Mouse (Mus musculus) gonadal fat pad, adult 2 months (tissue): Measurements from ENCODE around the gene Itgb3. TPM values are rescaled to one million over a fixed set of nuclear protein-coding genes. Genes with fewer than 3 reads are reported as not detected.
"Not testable (repeated sequence)": the region's sequence is repeated elsewhere in the genome, so short reads cannot be mapped to it uniquely, and the experiment has no call there.

Experiments used
- DNase-seq: peaks from one replicate; pipeline ENCODE4 v3.0.0-alpha.2; 2012; ENCODE audit warnings: low read depth
- polyA plus RNA-seq: library from polyadenylated mRNA; depleted of rRNA; stranded (reverse); fragments of >200 nt; gene quantifications from 2 replicates; pipeline ENCODE4 v1.2.3, GENCODE M21; 2012; rRNA removed

The Itgb3 gene
- polyA plus RNA-seq = 3.0 and 3.7 TPM in 2 replicates

DNA sequence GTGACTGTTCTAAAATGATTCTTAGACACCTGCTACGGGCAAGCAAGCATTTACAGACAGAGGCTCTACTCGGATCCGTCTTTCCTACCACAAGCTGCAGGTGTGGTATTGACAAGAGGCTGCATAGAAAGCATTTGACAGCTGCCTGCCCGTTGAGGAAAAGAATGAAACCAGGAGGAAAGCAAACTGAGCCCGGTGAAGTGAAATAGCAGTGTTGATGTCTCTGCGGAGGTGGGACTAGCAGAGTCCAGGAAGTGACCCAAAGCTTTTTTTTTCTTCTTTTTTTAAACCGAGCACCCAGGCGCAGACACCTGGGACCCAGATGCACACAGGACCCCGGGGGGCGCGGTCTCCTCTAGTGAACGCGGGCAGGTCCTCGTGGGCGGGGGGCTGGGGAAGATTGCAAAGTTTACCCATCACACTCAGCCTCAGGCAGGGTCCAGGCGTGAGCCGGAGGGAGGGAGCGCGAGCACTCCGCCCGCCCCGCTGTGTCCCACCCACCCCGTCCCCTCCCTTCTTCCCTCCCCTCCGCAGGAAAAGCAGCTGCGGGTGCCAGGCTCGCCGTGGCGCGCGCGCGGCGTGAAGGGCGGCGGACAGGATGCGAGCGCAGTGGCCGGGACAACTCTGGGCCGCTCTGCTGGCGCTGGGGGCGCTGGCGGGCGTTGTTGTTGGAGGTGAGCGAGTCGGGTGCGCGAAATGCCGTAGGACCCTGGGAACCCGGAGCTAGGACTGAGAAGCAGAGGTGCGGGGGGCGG, at the start of gene Itgb3:
Itgb3 (plus strand) TSS at position 510 of the 755 bp plus-strand sequence.
- no peak for DNase-seq

DNA sequence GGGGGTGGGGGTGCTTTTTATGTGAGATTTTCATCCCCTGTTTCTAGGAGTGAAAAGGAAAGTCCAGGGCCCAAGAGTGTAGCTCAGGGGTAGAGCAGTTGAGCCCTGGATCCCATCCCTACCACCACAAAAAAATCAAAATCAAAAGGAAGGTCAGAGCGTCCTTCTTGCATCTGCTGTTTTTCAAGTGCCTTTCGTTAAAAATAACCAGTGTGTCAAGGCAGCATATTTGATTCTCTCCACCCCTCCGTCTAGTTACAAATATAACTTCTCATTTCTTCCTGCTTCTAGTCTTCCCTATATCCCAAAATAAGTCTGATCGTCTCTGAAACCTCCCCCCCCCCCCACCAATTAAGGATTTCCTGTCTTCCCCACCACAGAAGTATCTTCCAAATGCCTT, 49.7 kb upstream of the Itgb3 start:
- no peak for DNase-seq

DNA sequence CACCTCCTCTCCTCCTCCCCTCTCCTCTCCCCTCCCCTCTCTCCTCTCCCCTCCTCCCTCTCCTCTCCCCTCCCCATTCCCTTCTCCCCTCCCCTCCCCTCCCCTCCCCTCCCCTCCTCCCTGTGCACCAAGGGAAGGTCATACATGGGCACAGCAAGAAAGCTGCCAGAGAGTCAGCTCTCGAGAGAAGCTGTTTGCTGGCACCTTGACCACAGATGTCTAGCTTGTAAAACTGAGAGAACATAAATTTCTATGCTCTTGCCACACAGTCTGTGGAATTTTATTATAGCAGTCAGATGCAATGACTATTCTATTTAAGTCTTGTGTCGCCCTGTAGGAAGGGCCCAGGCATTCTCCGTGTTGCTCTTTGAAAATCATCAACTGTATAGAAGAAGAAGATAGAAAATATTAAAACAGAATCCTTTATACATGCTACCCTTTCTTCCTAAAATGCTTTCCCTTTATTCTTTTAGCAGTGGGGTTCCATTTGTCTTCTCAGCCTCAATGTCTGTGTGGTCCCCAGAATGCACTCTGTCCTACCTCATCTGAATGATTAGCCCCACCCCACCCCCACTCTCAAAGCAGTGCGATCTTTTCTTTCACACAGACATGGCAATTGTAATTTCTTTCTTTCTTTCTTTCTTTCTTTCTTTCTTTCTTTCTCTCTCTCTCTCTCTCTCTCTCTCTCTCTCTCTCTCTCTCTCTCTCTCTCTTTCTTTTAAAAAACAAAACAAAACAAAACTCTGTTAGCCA, 49.0 kb upstream of the Itgb3 start:
- no peak for DNase-seq

DNA sequence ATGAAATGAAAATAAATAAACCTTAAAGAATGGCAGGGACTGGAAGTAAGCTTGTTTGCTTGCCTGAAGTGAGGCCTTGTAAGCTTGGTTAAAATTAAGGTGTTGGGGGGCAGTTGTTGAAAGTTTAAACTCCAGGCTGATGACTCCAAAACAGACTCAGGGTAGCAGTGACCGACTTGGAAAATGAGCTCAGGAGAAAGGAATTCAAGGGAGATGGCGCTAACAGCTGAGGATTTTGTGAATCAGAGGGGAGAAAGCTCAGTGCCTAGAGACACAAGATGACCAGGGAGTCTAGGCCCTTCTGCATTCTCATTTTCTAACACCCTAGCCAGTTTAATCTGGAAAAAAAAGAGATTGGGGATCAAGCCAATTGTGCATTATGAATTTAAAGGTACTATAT, 46.8 kb upstream of the Itgb3 start:
- no peak for DNase-seq

DNA sequence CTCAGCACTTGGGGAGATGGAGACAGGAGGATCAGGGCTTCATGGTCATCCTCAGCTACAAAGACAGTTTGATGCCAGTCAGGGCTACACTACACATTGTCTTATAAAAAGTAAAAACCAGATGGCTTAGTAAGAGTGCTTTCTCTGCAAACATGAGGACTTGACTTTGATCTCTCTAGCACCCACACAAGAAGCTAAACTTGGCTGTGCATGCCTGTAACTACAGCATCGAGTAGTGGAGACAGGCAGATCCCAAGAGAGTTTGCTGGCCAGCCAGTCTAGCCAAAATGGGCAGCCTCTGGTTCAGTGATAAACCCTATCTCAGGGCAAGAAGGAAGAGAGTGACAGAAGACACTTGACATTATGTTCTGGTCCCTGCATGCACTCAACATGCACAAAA, 44.3 kb upstream of the Itgb3 start:
- no peak for DNase-seq

DNA sequence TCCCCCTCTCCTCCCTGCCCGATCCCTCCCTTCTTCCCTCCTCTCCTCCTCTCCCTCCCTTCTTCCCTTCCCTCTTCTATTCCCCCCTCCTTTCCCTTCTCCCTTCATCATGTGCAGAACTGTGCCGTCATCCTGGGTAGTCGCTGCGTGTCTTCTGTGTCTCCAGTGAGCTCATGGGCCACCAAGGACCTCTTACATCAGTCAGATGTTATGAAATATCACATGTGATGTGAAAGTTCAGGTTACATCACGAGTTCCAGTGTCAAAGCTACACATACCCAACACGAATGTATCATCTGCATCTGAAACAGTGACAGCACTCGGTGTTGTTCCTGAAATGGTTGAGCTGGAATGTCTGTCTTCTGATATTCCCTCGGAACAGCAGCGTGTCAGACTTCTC, 42.6 kb upstream of the Itgb3 start:
- DNase-seq = no peak

DNA sequence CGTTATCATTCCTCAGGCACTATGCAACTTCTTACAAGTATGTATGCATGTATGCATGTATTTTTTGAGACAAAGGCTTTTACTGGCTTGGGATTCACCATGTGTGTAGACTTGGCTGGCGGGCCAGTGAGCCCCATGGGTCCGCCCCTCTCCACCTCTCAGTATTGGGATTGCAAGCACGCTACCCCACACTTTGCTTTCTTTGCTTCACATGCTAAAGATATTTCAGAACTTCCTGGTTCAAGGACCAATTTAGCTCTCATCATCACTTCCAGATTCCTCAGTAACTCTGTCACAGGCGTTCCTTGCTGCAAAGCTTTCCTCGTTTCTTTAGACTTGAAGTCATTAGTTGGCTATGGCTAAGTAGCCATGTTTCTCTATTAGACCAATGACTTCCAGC, 41.7 kb upstream of the Itgb3 start:
- DNase-seq = no peak

DNA sequence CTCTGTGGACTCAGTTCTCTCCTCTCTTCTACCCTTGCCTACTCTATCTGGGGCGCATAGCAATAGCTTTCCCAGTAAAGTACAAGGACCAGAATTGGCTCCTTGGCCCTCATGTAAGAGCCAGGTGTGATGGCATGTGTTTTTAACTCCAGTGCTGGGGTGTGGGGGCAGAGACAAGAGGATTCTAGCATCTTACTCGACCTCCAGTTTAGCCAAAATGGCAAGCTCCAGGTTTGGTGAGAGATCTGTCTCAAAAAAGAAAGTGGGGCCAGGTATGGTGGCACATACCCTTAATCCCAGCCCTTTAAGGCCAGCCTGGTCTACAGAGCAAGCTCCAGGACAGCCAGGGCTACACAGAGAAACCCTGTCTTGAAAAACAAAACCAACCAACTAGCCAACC, 41.0 kb upstream of the Itgb3 start:
- no peak for DNase-seq

DNA sequence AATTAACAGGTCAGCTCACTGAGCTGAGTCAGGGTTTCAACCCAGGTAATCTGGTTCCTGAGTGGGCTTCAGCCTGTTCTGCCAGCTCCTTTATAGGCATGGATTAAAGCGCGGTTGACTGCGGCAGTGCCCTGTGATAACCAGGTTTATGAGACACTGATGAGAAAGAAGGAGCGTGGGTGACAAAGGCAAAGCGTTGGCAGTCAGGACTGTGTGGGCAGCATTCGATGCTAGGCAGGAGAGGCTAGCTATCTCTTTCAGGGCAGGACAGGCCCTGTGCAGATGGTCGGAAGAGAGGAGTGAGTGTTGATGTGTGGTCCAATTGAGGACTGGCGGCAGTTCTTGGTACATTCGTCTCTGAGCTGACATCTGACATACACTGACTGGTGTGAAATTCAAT, 40.1 kb upstream of the Itgb3 start:
- DNase-seq = no peak

DNA sequence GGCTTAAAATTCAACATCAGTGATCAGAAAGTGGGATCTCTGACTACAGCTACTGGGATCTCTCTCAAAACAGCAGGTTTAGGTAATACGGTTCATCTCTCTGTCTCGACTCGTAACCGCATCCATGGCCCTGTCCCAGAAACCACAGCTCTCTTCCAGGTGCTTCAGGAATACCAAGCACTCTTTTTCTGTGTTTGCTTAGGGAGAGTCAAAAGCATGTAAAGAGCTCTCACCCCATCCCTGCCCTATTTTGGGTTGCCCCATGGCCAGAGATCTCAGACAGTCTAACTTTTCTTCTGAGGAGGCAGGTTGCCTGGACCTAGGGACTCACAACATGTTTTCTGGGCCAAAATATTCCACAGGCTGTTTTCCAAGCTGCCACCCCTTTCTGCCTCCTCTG, 39.5 kb upstream of the Itgb3 start:
- DNase-seq = no peak

DNA sequence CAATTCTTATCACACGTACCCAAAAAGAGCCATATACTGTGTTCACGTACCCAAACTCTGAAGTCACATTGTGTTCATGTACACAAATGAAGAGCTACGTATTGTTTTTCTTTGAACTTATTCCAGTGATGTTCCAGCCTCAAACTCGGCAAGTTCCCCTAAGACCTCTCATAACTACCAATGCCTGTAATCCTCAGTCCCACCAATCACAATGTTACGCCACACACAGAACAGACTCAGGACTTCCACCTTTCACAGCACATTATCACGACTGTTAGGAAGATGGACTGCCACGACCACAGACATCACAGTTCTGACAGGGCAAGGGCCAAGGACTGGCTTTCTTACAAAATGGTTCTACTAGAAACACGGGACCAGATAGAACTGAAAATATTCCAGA, 37.3 kb upstream of the Itgb3 start:
- not testable (repeated sequence) for DNase-seq

DNA sequence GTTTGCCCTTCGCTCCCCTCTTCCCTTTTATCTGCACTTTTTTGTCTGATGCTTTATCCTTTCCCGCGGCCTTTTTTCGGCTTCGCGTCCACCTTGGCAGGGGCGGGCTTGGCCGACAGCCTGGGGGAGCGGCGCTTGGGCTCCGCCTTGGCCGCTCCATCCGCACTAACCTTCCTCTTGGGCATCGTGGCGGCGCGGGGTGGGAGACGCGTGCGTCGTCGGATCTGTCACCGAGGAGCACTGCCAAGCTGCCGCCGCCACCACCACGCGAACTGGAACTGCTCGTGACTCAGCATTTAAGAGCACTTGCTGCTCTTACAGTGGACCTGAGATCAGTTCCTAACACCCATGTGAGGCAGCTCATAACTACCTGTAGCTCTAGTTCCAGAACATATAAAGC, 36.4 kb upstream of the Itgb3 start:
- DNase-seq = not testable (repeated sequence)

DNA sequence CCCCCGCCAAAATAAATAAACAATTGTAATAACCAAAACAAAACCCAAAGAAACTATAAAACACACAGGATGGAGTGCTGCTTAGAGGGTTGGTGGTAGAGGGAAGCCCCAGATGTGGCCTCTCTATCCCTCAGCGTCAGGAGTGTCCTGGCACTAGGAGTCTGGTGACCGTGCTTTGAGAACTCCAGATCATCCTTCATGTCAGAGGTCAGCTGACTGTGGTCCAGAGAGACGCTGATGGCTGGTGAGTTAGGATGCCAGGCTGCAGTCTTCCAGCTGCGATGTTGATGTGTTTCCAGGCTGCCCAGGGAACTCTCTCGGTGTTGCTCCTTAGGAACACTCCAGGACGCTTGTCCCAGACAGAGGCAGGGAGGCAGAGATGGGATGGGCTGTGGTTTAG, 35.7 kb upstream of the Itgb3 start:
- DNase-seq = no peak

DNA sequence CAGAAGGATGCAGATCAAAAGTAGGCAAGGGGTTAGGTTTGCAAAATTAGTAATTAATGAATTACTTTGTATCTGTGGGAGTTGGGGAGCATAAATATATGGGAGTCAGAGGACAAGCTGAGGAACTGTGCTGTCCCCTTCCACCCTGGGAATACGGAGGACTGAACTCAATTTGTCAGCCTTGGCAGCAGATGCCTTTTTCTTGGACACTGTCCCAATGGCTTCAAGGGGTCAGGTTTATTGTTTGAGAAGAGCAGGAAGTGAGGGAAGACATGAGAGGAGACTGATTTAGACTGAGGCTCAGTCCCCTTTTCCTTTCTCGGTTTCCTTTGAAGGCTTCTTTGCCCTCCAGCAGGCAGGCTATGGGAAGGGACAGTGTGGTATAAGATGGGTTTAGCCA, 35.2 kb upstream of the Itgb3 start:
- DNase-seq = no peak

DNA sequence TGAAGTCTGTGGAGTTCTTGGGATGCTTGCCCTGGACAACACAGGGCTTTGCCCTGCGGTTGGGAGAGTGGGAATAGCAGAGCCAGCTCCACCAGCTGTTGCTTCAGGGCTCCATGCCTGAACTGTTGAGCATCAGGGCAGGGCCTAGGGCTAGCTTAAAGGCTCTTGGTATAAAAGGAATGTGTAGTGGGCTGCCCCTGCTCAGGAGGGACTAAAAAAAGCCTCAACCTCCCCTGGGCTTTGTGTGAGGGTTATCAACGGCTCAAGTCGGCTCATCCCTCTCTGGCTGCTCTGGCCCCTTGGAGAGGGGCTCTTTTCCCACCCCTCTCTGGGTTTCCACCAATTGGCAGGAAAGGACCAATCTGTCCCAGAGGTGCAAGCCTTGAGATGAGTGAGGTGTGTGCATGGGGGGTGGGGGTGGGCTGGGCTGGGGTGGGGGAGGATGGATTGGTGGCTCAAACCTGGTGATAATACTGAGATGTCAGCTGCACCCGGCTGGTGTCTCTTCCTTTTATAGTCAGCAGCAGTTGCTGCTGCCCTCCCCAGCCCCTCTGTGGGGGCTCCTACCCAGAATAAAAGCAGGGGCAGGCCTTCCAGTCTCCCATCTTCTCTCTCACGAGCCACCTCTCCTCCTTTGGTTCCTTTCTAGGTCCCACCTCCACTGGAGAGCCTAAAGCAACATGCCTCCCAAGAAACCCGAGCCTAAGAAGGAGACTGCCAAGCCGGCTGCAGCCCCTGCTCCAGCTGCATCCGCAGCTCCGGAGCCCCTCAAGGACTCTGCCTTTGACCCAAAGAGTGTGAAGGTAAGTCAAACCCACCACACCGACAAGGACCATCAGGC, 30.8 kb upstream of the Itgb3 start:
- no peak for DNase-seq

DNA sequence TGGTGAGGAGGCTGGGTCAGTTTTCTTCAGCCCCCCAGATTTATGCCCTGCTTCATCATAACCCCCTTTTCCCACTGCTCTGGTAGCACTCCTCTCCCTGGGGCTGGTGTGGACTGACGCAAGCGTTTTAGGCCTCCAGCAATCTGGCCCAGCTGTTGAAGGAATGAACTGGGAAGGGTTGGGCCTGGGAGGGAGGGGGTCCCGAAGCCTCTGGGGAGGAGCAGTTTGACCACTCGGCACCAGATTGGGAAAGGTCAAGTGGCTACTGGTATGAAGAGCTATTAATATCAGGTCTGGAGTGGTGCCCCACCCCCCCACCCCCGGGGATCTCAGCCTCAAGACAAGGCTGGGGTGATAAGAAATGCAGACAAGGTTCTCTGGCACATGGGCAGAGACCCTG, 29.7 kb upstream of the Itgb3 start:
- no peak for DNase-seq

DNA sequence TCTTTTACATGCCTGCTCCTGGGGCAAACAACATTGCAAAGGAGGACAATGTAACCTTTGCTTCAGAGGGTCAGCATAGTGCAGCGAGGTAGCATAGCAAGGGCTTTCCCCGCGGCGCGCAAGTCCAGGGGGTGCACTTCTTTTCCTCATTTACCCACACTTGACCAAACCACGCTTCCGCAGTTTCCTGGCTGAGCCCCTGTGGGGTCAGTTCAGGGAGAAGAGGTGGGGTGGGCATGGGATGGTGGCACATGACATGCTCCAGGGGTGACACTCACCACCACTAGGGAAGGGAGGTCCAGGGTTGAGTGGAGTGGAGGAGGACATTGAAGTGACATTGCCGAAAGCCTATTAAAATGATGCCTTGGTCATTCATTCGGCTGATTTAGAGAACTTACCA, 28.7 kb upstream of the Itgb3 start:
- no peak for DNase-seq

DNA sequence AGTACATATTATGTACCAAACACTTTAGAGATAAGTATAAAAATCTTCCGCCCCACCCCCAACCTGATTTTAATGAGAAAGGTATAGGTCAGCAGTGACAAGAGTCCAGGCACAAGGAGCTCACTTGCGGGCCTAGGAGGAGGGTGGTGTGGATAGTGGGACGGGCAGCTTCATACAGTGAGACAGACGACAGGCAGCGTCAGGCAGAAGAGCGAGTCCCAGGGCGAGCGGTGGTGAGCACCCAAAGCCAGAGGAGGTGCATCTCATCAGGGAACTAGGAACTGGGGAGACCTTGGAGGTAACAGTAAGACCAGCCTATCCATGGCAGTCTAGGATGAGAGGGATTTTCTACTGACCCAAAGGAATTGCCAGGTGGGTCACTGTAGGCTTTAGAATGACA, 28.2 kb upstream of the Itgb3 start:
- no peak for DNase-seq

DNA sequence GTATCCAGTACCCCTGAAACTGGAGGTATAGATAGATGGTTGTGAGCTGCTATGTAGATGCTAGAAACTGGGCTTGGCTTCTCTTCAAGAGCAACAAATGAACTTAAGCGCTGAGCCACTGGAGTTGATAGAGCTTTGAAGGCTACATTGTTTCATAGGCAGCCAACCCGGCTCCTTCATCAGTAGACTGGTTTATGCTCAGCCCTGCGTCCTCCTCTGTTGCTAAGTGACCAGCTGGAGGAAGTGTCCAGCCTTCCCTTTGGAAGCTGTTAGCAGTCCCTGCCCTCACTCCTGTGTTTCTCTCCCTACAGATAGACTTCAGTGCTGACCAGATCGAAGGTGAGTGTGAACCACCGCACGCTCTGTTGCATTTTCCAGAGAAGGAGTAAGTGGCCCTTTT, 27.7 kb upstream of the Itgb3 start:
- no peak for DNase-seq

DNA sequence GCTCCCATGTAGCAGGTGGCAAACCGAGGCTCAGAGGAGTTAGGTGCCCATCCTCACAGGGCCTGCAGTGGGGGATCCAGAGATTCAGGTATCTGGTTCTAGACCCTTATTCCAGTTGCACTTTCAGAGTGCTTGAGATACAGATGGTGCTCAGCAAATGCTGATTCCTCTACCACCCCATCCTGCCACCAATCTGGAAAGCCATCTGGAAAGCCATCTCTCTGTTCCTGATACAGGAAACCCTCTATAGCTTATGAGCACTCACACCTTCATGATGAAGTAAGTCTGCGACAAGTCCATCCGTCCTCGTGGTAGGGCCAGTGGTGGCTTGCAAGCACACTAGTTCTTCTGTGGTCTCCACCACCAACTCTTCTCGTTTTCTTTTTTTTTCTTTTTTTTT, 27.2 kb upstream of the Itgb3 start:
- no peak for DNase-seq

DNA sequence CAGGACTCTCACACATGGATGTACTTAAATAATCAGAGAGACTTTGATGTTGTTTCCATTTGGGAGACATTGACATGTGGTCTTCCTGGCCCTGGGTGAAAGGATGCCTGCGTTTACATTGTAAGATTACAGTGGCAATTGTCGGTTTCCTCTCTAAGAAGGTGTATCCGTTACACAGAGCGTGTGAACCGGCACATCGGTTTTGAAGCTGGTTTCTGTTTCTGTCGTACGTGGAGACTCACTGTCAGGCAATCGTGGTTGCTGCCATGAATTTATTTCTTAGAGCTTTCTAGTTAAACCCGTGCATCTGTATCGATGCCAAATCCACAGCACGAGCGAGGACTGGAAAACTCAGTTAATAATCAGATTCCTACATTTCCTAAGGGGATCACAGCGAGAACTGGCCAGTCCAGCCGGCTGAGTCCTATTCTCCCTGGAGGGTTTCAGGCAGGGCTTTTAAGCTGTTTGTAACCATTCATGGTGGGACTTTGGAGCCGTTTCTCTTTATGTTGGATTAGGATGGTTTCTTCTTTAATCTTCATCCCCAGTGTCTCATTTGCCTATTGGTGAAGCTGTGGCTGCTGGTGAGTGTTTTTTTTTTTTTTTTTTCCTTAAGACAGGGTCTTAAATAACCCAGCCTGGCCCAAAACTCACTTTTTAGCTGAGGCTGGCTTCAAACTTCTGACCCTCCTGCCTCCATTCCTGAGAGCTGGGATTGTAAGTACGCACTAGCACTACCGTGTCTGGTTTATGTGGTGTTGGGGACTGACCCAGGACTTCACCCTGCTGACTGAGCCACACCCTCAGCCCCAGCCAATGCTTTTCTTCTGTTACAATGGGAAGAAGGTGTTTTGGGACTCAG, 26.1 kb upstream of the Itgb3 start:
- DNase-seq = no peak

DNA sequence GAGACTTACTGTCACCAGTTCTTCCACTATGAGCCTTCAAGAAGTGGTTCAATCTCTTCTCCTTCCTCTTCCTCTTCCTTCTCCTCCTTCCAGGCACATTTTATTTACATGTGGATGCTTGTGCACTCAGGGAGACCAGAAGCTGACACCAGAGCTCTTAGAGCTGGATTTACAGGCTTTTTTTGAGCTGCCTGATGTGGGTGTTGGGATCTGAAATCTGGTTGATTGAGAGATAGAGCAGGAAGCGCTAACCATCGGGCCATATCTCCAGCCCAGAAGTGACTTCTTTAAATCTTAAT, 25.5 kb upstream of the Itgb3 start:
- DNase-seq = no peak
